Mouse (Mus musculus) hindbrain, embryonic 13.5 days (tissue): ENCODE data around the gene Slc19a3. TPM values are rescaled to one million over a fixed set of nuclear protein-coding genes. Genes with fewer than 3 reads are reported as not detected.

ENCODE experiments used
- polyA plus RNA-seq: library from polyadenylated mRNA; unstranded; fragments of >200 nt; fragmentation: Nextera tagmentation; extraction: Ambion mirVana; gene quantifications from 2 replicates; pipeline ENCODE4 v1.2.1, GENCODE M21; 2015

Gene Slc19a3
- polyA plus RNA-seq, 1 experiment from 2014 or later = 0.64 TPM

Other genes with a start within 250 kb of the Slc19a3 start
- 28.7 and 32.6 TPM in 2 replicates for gene Agfg1, start 199.0 kb downstream of the Slc19a3 start, polyA plus RNA-seq
- 0.21 and 0.41 TPM in 2 replicates for gene A030005L19Rik, start 125.1 kb downstream of the Slc19a3 start, polyA plus RNA-seq
- not detected in 2 replicates for gene A030014E15Rik, start 113.5 kb downstream of the Slc19a3 start, polyA plus RNA-seq
- not detected in 2 replicates for gene Gm6217, start 107.0 kb downstream of the Slc19a3 start, polyA plus RNA-seq
- gene A030003K21Rik, start 95.1 kb downstream of the Slc19a3 start, polyA plus RNA-seq = not detected in 2 replicates
- not detected in 2 replicates for gene Gm7544, start 82.4 kb downstream of the Slc19a3 start, polyA plus RNA-seq
- not detected in 2 replicates for gene Gm47955, start 78.2 kb downstream of the Slc19a3 start, polyA plus RNA-seq
- not detected in 2 replicates for gene Gm47959, start 37.9 kb downstream of the Slc19a3 start, polyA plus RNA-seq
- not detected in 2 replicates for gene Krtap28-10, start 4.0 kb upstream of the Slc19a3 start, polyA plus RNA-seq
- not detected in 2 replicates for gene Gm47969, start 6.5 kb upstream of the Slc19a3 start, polyA plus RNA-seq
- not detected in 2 replicates for gene A030005K14Rik, start 20.9 kb upstream of the Slc19a3 start, polyA plus RNA-seq
- gene Krtap28-13, start 22.5 kb upstream of the Slc19a3 start, polyA plus RNA-seq = not detected in 2 replicates
- not detected in 2 replicates for gene Ccl20, start 78.3 kb upstream of the Slc19a3 start, polyA plus RNA-seq
- 0.76 and 1.5 TPM in 2 replicates for gene Daw1, start 121.3 kb upstream of the Slc19a3 start, polyA plus RNA-seq